Mouse (Mus musculus) bone marrow, adult 2 months (tissue): ENCODE data around the gene 4930544D05Rik.
A peak's percentile ranks its signal among the peaks of the same experiment; 100 is the strongest.

Source experiments
- CTCF ChIP-seq: fragments of 200-500 bp; IDR thresholded peaks from 2 replicates; pipeline ENCODE4 v1.5.1; 2011; ENCODE audit warnings: low read length, control low read depth; ENCODE audit not compliant: control insufficient read depth, insufficient read depth
- POLR2A ChIP-seq: fragments of 200-500 bp; IDR thresholded peaks from 2 replicates; pipeline ENCODE4 v1.6.1; 2011; ENCODE audit warnings: low read depth, mild to moderate bottlenecking, control low read depth, low read length, borderline replicate concordance; ENCODE audit not compliant: control insufficient read depth

DNA sequence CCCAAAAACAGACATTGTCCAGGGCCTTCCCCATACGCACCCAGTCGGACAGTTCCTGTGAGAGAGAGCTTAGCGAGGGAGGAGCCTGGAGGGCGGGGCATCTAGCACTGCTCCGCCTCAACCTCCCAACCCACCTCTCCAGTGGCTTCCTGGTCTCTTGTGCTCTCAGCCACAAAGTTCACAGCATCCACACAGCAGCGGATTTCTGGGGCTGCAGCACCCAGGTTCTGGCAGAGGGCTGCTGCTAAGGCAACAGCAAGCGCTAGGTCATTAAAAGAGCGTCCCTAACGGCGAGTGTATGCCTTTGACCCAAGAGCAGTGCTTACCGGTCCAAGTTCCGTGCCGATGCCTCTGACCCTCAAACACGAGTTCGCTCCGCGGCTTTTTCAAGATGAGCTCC, 574 bp upstream of the 4930544D05Rik start:
- TF ChIP-seq CTCF = no peak
- TF ChIP-seq POLR2A = peak; percentile 43; the same call in 1 of the 2 replicates
